Mouse (Mus musculus): Measurements from ENCODE around the gene Ltbp2.

Ltbp2 gene

GRCm38 (mm10) chr12:84834773-84835172 is 41.6 kb downstream of the Ltbp2 start:
- DNase-seq, result no peak

GRCm38 (mm10) chr12:84831648-84832047 is 44.7 kb downstream of the Ltbp2 start:
- no peak for DNase-seq

GRCm38 (mm10) chr12:84831141-84831540 is 45.2 kb downstream of the Ltbp2 start:
- no peak for DNase-seq

- peak in 1 of 2 experiments; percentile 36 for DNase-seq
These were observed 45.9 kb downstream of the Ltbp2 start for GRCm38 (mm10) chr12:84830438-84830837.

GRCm38 (mm10) chr12:84829913-84830312 is 46.4 kb downstream of the Ltbp2 start:
- peak; percentile 83 to 84 for DNase-seq

GRCm38 (mm10) chr12:84829109-84829724 is 47.1 kb downstream of the Ltbp2 start:
- DNase-seq, result peak in 1 of 2 experiments; percentile 33

GRCm38 (mm10) chr12:84827384-84827933 is 48.9 kb downstream of the Ltbp2 start:
- DNase-seq, result peak; percentile 61

- DNase-seq, result no peak
These were observed 52.1 kb downstream of the Ltbp2 start for GRCm38 (mm10) chr12:84824203-84824602.

- DNase-seq, result no peak
These were observed 52.7 kb downstream of the Ltbp2 start for GRCm38 (mm10) chr12:84823601-84824000.

GRCm38 (mm10) chr12:84819236-84820168 is 56.8 kb downstream of the Ltbp2 start:
- DNase-seq, result peak; percentile 51 to 60

- DNase-seq, result no peak
These were observed 57.8 kb downstream of the Ltbp2 start for GRCm38 (mm10) chr12:84818496-84818895.

- no peak for DNase-seq
These were observed 61.5 kb downstream of the Ltbp2 start for GRCm38 (mm10) chr12:84814663-84815325.

GRCm38 (mm10) chr12:84813773-84814172 is 62.6 kb downstream of the Ltbp2 start:
- peak in 1 of 2 experiments; percentile 47 for DNase-seq

GRCm38 (mm10) chr12:84812004-84812403 is 64.3 kb downstream of the Ltbp2 start:
- peak; percentile 40 to 65 for DNase-seq

- no peak for DNase-seq
These were observed 64.8 kb downstream of the Ltbp2 start for GRCm38 (mm10) chr12:84811510-84811909.

- no peak for DNase-seq
These were observed 65.5 kb downstream of the Ltbp2 start for GRCm38 (mm10) chr12:84810810-84811209.

- no peak for DNase-seq
These were observed 67.3 kb downstream of the Ltbp2 start for GRCm38 (mm10) chr12:84809033-84809432.

GRCm38 (mm10) chr12:84807351-84807750 is 69.0 kb downstream of the Ltbp2 start:
- peak; percentile 71 to 75 for DNase-seq

- no peak for DNase-seq
These were observed 69.6 kb downstream of the Ltbp2 start for GRCm38 (mm10) chr12:84806726-84807125.

- no peak for DNase-seq
These were observed 70.3 kb downstream of the Ltbp2 start for GRCm38 (mm10) chr12:84806010-84806409.

GRCm38 (mm10) chr12:84805228-84805842 is 71.0 kb downstream of the Ltbp2 start:
- DNase-seq, result no peak

GRCm38 (mm10) chr12:84802625-84803024 is 73.7 kb downstream of the Ltbp2 start:
- DNase-seq, result no peak

Measured in cerebellum, postnatal 25 days (tissue).